Mouse (Mus musculus): ENCODE data around the gene Zfp428.

DNA sequence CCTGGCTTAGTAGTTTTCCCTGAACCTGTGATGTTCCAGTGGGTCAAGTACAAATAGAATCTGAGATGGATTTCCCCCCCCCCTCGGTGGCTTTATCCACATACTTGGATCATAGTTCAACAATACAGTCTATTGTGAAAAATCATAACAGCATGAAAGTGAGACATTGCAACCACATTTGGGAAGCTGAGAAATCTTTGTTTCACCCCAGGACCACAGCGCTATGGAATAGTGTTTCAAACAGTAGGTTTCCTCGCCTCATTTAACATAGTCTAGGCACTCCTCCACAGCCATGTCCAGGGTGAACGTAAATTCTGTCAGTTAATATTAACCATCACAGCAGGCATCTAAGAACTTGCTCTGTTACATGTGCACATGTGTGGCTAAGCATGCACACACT lies 30.3 kb downstream of the Zfp428 start:
- no peak for TF ChIP-seq CHD2 (IDR thresholded peaks at IDR 0.05; ENCODE audit: low read depth, low read length)
- no peak for TF ChIP-seq ZNF384 (IDR thresholded peaks at IDR 0.05; ENCODE audit: low read depth, low read length)
- no peak for TF ChIP-seq ZC3H11A (IDR thresholded peaks at IDR 0.05; ENCODE audit: borderline replicate concordance, low read depth, low read length)

All from ES-E14 (cell line).